Mouse (Mus musculus) forelimb bud, embryonic 11.5 days (tissue): ENCODE data around the gene Necap1.

Source experiments
- DNase-seq: peaks from one replicate; pipeline ENCODE4 v3.0.0-alpha.2; 2012; ENCODE audit warnings: low read depth, low spot score

The Necap1 gene

DNA sequence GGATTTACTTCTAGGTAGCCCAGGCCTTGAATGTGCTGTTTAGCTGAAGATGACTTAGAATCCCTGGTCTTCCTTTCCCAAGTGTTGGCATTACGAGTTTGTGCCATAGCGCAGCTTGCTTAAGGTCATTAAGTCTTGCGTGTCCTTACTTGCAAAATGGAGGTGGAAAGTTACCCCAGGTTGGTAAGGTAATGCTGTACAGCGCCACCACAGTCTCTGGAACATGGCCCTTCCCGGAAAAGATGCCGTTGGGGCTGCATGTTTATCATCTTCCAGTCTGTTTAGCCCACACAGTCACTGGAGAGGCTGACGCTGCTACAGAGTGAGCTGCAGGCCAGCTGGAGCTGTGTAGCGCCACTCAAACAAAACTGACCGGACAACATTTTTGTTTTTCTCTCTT lies 9.3 kb downstream of the Necap1 start:
- no peak for DNase-seq

DNA sequence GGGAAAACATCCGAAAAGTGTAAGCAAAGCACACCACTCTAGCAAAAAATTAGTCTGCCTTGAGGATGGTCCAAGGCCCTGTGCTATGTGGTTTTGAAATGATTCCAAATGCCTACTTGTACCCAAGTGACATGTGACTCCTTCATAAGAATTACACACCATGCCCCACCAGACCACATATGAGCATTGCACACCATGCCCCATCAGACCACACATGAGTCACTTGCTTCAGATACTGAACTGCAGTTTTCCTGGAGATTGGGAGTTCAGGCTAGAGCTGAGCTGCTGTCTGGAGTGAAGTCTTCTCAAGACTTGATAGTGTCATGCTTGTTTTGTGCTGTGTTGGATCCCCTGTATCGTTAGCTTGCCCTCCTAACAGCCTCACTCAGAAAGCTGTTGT lies 15.3 kb downstream of the Necap1 start:
- DNase-seq: no peak

DNA sequence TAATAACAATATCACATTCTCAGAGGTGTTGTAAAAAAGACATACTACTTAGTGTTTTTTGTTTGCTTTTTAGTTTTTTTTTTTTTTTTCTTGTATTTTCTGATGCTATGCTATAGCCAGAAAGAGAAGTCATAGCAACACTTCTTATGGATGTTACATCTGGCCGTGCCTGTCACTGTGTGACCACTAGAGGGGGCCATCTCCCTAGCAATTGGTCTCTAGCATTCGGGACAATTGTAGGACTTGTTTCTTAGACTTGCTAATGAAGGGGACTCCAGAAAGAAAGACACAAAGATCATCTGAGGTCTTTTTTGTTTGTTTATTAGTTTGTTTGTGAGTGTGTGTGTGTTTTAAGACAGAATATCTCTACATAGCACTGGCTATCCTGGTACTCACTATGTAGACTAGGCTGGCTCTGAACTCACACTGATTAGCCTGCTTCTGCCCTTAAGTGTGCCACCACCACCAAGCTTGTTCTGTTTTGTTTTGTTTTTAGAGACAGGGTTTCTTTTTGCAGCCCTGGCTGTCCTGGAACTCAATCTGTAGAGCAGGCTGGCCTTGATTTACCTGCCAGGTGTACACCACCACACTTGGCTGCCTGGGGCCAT lies 18.3 kb downstream of the Necap1 start:
- peak; percentile 57 for DNase-seq

DNA sequence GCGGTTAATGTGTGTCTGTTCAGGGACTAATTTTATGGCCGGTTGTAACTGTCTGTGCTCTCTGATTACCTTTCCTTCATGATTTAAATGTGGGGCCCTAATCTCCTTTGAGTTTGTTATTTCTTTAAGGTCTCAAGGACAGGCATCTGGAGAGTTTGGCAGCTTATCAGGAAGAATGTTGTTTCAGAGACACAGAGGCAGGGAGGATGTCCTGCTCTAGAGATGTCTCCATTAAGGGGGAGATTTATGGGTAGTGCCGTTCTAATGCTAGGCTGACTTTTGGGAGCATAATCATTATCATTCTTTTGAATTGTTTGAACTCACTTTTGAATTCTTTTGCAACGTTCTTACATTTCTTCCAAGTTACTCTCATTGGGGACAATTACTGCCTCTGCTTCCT lies 45.6 kb downstream of the Necap1 start:
- no peak for DNase-seq

DNA sequence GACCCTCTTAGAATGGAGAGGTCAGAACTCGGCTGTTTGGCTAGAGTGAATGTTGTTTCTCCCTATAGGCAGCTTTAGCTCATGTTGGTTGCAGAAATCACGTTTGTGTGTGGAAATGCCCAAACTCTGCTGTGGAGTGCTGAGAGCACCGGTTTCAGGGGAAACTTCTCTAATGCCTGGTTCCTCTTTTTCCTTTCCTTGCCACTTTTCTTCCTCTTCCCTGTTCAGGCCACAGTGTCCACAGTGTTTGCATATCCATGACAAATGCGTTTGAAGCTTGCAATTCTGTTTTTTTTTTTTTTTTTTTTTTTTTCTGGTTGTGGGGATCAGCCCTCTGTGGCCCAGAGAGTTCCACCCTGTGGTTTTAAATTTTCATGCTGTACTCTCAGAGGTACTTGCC lies 47.2 kb downstream of the Necap1 start, which contains the start of gene Clec4a1:
Gene Clec4a1 (plus strand): TSS at position 398 of the 400 bp plus-strand sequence.
- DNase-seq: no peak

DNA sequence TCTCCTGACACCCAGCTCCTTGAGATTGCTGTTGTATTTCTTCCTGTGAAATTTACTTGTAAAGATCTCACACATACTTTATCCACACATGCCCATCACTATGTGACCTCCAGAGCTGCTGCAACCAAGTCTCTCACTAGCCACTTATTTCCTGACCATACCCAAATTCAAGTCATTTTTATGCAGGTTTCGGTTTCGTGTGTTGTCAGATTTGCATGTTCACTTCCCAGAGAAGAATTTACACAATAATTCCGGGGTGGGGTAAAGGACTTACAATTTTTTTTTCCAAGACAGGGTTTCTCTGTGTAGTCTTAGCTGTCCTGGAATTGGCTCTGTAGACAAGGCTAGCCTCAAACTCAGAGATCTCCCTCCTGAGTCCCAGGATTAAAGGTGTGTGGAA lies 60.6 kb downstream of the Necap1 start:
- no peak for DNase-seq
